Mouse (Mus musculus): ENCODE measurements around the gene Ptprm. TPM values are rescaled to one million over a fixed set of nuclear protein-coding genes. Genes with fewer than 3 reads are reported as not detected.

Ptprm gene
- polyA plus RNA-seq, 1 experiment from 2014 or later: 19.5 TPM

DNA sequence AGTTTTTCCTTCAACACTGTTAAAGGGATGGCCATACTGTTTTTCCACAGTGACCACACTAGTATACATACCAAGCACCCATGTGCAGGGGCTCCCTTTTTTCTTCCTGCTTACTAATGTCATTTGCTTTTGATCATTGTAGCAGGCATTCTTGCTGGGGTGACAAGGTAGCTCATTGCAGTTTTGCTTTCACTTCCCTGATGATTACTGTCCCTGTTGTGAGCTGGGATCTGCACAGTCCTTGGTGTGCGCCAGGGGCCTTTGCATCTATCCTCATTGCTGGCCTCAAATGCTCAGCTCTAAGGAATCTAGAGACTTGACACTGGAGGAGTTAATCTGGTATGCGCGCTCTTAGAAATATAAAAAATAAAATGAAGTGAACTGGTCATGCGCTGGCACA, 147.3 kb downstream of the Ptprm start:
- Histone ChIP-seq H3K27me3 (ENCODE audit: control insufficient read depth, insufficient read depth, low read length) (no peaks in the 10 kb centered on the region), H3K4me3 (ENCODE audit: control insufficient read depth in 1 of 2, insufficient read depth in 1 of 2, low read depth in 1 of 2, low read length in 2 of 2) (no peak overlapping the region), H3K4me2 (ENCODE audit: low read length) (no peak overlapping the region), H3K9me3 (ENCODE audit: control insufficient read depth, low read length) (no peaks in the 10 kb centered on the region), H3K27ac (replicated peaks in 1 of 2; ENCODE audit: control insufficient read depth in 1 of 2, insufficient read depth in 1 of 2, low read depth in 2 of 2, low read length in 2 of 2) (no peak overlapping the region), H3K4me1 (ENCODE audit: control insufficient read depth in 2 of 2, insufficient read depth in 2 of 2, low read length in 2 of 2) (no peaks in the 10 kb centered on the region), H3K36me3 (ENCODE audit: control insufficient read depth, insufficient read depth, low read length) (no peaks in the 10 kb centered on the region), H3K9ac (ENCODE audit: low read length) (no peak overlapping the region)
- whole genome bisulfite sequencing: 87% methylated on average over 4 of the region's 4 CpGs
- no peak for ATAC-seq (ENCODE audit: insufficient number of reproducible peaks, insufficient read depth, low FRiP score, low read depth)

DNA sequence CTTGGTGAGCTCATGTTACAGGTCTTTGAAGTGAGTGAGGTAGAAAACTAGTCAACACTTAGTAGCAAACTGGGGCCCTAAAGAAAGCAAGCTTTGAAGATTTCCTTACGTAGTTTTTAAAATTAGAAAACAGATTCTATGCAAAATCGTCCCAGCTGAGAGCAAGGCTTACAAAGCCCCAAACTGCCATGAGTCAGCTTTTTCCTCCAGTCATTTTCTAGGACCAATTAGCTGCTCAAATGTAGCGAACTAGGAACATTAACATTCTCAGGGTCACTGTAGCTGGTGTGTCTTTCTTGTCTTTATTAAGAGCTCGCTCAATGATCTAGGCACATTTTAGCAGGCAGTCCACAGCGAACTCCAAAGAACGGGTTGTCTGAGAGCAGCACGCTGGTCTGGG, 153.1 kb downstream of the Ptprm start:
- 57% methylated on average over 7 of the region's 7 CpGs for WGBS
- Histone ChIP-seq H3K27ac (replicated peaks in 1 of 2; ENCODE audit: control insufficient read depth in 1 of 2, insufficient read depth in 1 of 2, low read depth in 2 of 2, low read length in 2 of 2) (no peak overlapping the region), H3K9me3 (ENCODE audit: control insufficient read depth, low read length) (no peaks in the 10 kb centered on the region), H3K4me3 (ENCODE audit: control insufficient read depth in 1 of 2, insufficient read depth in 1 of 2, low read depth in 1 of 2, low read length in 2 of 2) (no peak overlapping the region), H3K9ac (ENCODE audit: low read length) (no peak overlapping the region), H3K4me1 (ENCODE audit: control insufficient read depth in 2 of 2, insufficient read depth in 2 of 2, low read length in 2 of 2) (peaks cover 0 to 2% of the 10 kb centered on the region in 2 experiments; a peak in 1 of 4 replicates), H3K4me2 (ENCODE audit: low read length) (no peak overlapping the region), H3K27me3 (ENCODE audit: control insufficient read depth, insufficient read depth, low read length) (no peaks in the 10 kb centered on the region), H3K36me3 (ENCODE audit: control insufficient read depth, insufficient read depth, low read length) (no peaks in the 10 kb centered on the region)
- ATAC-seq (ENCODE audit: insufficient number of reproducible peaks, insufficient read depth, low FRiP score, low read depth): no peak

DNA sequence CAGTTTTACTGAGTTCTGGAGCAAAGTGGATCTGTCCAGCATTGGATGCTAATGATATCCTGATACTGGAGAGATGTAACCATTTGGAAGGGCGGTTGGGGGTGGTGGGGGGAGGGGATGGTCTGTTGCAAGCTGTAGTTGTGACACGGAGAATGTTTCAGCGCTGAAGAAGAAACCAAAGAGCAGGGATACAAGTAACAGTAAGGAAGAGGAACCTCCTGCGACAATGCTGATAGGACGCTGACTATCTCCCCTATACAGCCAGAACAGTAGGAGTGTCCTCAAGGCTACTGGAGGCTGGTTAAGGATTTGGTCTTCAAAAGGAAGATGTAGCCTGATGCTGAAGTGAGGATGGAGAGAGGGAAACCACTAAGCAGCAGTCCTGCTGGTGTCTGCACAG, 160.5 kb downstream of the Ptprm start:
- Histone ChIP-seq H3K36me3 (ENCODE audit: control insufficient read depth, insufficient read depth, low read length) (no peaks in the 10 kb centered on the region), H3K4me2 (ENCODE audit: low read length) (no peak overlapping the region), H3K4me3 (ENCODE audit: control insufficient read depth in 1 of 2, insufficient read depth in 1 of 2, low read depth in 1 of 2, low read length in 2 of 2) (no peak overlapping the region), H3K27ac (replicated peaks in 1 of 2; ENCODE audit: control insufficient read depth in 1 of 2, insufficient read depth in 1 of 2, low read depth in 2 of 2, low read length in 2 of 2) (no peak overlapping the region), H3K9me3 (ENCODE audit: control insufficient read depth, low read length) (no peaks in the 10 kb centered on the region), H3K9ac (ENCODE audit: low read length) (no peak overlapping the region), H3K4me1 (ENCODE audit: control insufficient read depth in 2 of 2, insufficient read depth in 2 of 2, low read length in 2 of 2) (peaks cover 0 to 2% of the 10 kb centered on the region in 2 experiments; a peak in 2 of 4 replicates), H3K27me3 (ENCODE audit: control insufficient read depth, insufficient read depth, low read length) (no peaks in the 10 kb centered on the region)
- no peak for ATAC-seq (ENCODE audit: insufficient number of reproducible peaks, insufficient read depth, low FRiP score, low read depth)
- 42% methylated on average over 5 of the region's 5 CpGs for WGBS

DNA sequence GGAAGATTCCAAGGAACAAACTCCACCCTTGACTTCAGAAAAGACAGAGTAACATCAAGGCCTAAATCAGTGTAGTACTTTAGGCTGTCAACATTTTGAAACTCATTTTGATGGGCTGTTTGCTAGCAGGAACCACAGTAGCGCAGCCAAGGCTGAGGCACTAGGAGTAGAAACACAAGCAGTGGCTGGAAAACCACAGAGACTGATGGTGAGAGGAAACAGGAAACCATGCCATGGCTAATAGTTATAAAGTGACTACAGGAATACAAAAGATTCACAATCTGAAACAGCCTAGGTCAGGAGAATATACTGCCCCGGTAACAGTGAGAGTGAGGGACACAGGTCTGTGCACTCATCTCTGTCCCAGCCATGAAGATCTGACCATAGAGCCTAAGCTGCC, 165.7 kb downstream of the Ptprm start:
- no peaks in the 10 kb centered on the region for H3K27me3 ChIP-seq (ENCODE audit: control insufficient read depth, insufficient read depth, low read length)
- no peak overlapping the region for H3K4me2 ChIP-seq (ENCODE audit: low read length)
- H3K9me3 ChIP-seq (ENCODE audit: control insufficient read depth, low read length): no peaks in the 10 kb centered on the region
- 63% methylated on average over 2 of the region's 2 CpGs for WGBS
- H3K4me3 ChIP-seq (ENCODE audit: control insufficient read depth in 1 of 2, insufficient read depth in 1 of 2, low read depth in 1 of 2, low read length in 2 of 2): no peak overlapping the region
- H3K27ac ChIP-seq (replicated peaks in 1 of 2; ENCODE audit: control insufficient read depth in 1 of 2, insufficient read depth in 1 of 2, low read depth in 2 of 2, low read length in 2 of 2): no peak overlapping the region
- no peaks in the 10 kb centered on the region for H3K36me3 ChIP-seq (ENCODE audit: control insufficient read depth, insufficient read depth, low read length)
- no peak overlapping the region for H3K9ac ChIP-seq (ENCODE audit: low read length)
- no peak for ATAC-seq (ENCODE audit: insufficient number of reproducible peaks, insufficient read depth, low FRiP score, low read depth)
- peaks cover 0 to 7% of the 10 kb centered on the region in 2 experiments; a peak in 2 of 4 replicates for H3K4me1 ChIP-seq (ENCODE audit: control insufficient read depth in 2 of 2, insufficient read depth in 2 of 2, low read length in 2 of 2)

DNA sequence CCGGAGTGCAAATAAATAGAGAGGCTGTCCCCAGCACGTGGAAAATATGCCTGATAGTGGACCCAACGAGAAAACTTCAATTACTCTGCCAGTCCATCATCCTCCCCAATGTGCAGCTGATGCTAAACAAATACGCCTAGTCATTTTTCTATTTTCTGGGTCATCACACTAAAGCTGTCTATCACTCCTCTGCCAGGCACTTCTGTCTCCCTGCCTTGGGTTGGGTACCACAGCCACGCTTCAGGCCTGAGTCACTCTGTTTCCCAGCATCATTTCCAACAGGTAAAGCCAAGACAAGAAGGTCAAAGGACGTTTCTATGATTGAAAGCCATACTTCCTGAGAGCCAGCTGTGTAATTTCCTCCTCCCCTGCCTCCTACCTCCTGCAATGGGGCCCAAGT, 167.4 kb downstream of the Ptprm start:
- no peaks in the 10 kb centered on the region for H3K36me3 ChIP-seq (ENCODE audit: control insufficient read depth, insufficient read depth, low read length)
- no peak overlapping the region for H3K9ac ChIP-seq (ENCODE audit: low read length)
- no peak for ATAC-seq (ENCODE audit: insufficient number of reproducible peaks, insufficient read depth, low FRiP score, low read depth)
- no peak overlapping the region for H3K4me2 ChIP-seq (ENCODE audit: low read length)
- WGBS: 73% methylated on average over 6 of the region's 6 CpGs
- H3K4me1 ChIP-seq (ENCODE audit: control insufficient read depth in 2 of 2, insufficient read depth in 2 of 2, low read length in 2 of 2): peaks cover 0 to 7% of the 10 kb centered on the region in 2 experiments; a peak in 2 of 4 replicates
- H3K4me3 ChIP-seq (ENCODE audit: control insufficient read depth in 1 of 2, insufficient read depth in 1 of 2, low read depth in 1 of 2, low read length in 2 of 2): no peak overlapping the region
- no peak overlapping the region for H3K27ac ChIP-seq (replicated peaks in 1 of 2; ENCODE audit: control insufficient read depth in 1 of 2, insufficient read depth in 1 of 2, low read depth in 2 of 2, low read length in 2 of 2)
- no peaks in the 10 kb centered on the region for H3K9me3 ChIP-seq (ENCODE audit: control insufficient read depth, low read length)
- no peaks in the 10 kb centered on the region for H3K27me3 ChIP-seq (ENCODE audit: control insufficient read depth, insufficient read depth, low read length)

DNA sequence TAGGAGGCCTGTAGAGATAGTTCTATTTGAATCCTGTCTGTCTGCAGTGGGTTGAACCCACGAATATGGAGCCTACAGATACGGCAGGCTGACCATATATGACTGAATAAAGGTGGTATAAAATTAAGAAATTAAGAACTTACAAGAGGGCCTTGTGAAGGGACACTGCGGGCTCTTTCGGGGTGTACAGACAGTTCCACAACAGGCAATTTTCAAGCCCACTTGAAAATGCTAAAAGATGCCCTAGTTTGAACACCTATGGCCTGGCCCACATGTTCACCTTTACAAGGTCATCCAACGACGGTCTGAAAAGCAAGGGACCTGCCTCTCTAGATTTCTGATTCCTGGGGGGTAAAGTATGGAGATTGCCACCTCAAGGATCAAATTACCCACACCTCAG, 168.3 kb downstream of the Ptprm start:
- Histone ChIP-seq H3K9ac (ENCODE audit: low read length) (no peak overlapping the region), H3K27me3 (ENCODE audit: control insufficient read depth, insufficient read depth, low read length) (no peaks in the 10 kb centered on the region), H3K4me3 (ENCODE audit: control insufficient read depth in 1 of 2, insufficient read depth in 1 of 2, low read depth in 1 of 2, low read length in 2 of 2) (no peak overlapping the region), H3K4me2 (ENCODE audit: low read length) (no peak overlapping the region), H3K9me3 (ENCODE audit: control insufficient read depth, low read length) (no peaks in the 10 kb centered on the region), H3K36me3 (ENCODE audit: control insufficient read depth, insufficient read depth, low read length) (no peaks in the 10 kb centered on the region), H3K4me1 (ENCODE audit: control insufficient read depth in 2 of 2, insufficient read depth in 2 of 2, low read length in 2 of 2) (peaks cover 0 to 7% of the 10 kb centered on the region in 2 experiments; a peak in 2 of 4 replicates), H3K27ac (replicated peaks in 1 of 2; ENCODE audit: control insufficient read depth in 1 of 2, insufficient read depth in 1 of 2, low read depth in 2 of 2, low read length in 2 of 2) (no peak overlapping the region)
- 83% methylated on average over 6 of the region's 6 CpGs for WGBS
- no peak for ATAC-seq (ENCODE audit: insufficient number of reproducible peaks, insufficient read depth, low FRiP score, low read depth)

DNA sequence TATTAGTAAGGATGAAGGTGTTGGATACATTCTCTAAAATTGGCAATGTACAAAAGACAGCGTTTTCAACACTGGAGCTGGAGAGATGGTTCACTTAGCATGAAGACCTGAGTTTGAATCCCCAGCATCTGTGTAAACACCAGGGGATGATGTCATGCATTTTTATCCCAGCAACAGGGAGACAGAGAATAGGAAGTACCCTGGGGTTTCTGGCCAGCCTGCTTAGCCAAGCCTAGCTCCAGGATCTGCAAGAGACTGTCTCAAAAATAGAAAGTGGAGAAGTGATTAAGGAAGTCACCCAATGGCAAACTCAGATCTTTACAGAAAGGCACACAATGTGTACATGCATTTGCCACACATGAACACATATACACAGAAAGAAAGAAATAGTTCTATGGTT, 174.8 kb downstream of the Ptprm start:
- H3K27ac ChIP-seq (replicated peaks in 1 of 2; ENCODE audit: control insufficient read depth in 1 of 2, insufficient read depth in 1 of 2, low read depth in 2 of 2, low read length in 2 of 2): no peak overlapping the region
- no peaks in the 10 kb centered on the region for H3K27me3 ChIP-seq (ENCODE audit: control insufficient read depth, insufficient read depth, low read length)
- H3K9me3 ChIP-seq (ENCODE audit: control insufficient read depth, low read length): no peaks in the 10 kb centered on the region
- 97% methylated on average over 1 of the region's 1 CpGs for WGBS
- H3K4me3 ChIP-seq (ENCODE audit: control insufficient read depth in 1 of 2, insufficient read depth in 1 of 2, low read depth in 1 of 2, low read length in 2 of 2): no peak overlapping the region
- ATAC-seq (ENCODE audit: insufficient number of reproducible peaks, insufficient read depth, low FRiP score, low read depth): no peak
- no peak overlapping the region for H3K4me2 ChIP-seq (ENCODE audit: low read length)
- H3K9ac ChIP-seq (ENCODE audit: low read length): no peak overlapping the region
- H3K4me1 ChIP-seq (ENCODE audit: control insufficient read depth in 2 of 2, insufficient read depth in 2 of 2, low read length in 2 of 2): no peaks in the 10 kb centered on the region
- no peaks in the 10 kb centered on the region for H3K36me3 ChIP-seq (ENCODE audit: control insufficient read depth, insufficient read depth, low read length)

DNA sequence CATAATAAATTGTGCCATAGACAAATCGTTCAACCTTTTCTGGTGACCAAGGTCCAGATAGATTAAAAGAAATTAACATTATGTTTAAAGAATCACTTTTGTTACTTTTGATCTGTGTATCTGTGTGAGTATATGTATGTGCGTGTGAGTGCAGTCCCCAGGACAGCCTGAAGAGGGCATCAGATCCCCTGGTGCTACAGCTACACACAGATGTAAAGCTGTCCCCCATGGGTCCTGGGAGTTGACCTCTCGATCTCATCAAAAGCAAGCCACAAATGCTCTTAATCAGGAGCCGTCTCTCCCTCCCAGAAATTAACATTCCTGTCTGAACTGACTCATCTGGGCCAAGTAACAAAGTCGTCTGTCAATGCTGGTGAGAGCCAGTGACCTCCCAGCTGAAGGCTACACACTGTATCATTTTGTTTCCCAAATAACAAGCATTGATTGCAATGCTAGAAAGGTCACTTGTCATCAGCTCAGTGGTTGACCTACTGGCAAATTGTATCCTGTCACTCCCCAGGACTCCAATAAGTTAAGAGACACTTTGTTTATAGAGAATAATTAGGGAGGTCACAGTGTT, 175.5 kb downstream of the Ptprm start:
- 73% methylated on average over 5 of the region's 5 CpGs for whole genome bisulfite sequencing

More for the DNA sequence above, 175.5 kb downstream of the Ptprm start:
- H3K4me1 ChIP-seq (ENCODE audit: control insufficient read depth in 2 of 2, insufficient read depth in 2 of 2, low read length in 2 of 2): no peaks in the 10 kb centered on the region
- H3K4me2 ChIP-seq (ENCODE audit: low read length): no peak overlapping the region
- H3K9me3 ChIP-seq (ENCODE audit: control insufficient read depth, low read length): no peaks in the 10 kb centered on the region
- no peak overlapping the region for H3K27ac ChIP-seq (replicated peaks in 1 of 2; ENCODE audit: control insufficient read depth in 1 of 2, insufficient read depth in 1 of 2, low read depth in 2 of 2, low read length in 2 of 2)
- no peak overlapping the region for H3K9ac ChIP-seq (ENCODE audit: low read length)
- ATAC-seq (ENCODE audit: insufficient number of reproducible peaks, insufficient read depth, low FRiP score, low read depth): no peak
- no peaks in the 10 kb centered on the region for H3K27me3 ChIP-seq (ENCODE audit: control insufficient read depth, insufficient read depth, low read length)
- H3K36me3 ChIP-seq (ENCODE audit: control insufficient read depth, insufficient read depth, low read length): no peaks in the 10 kb centered on the region
- H3K4me3 ChIP-seq (ENCODE audit: control insufficient read depth in 1 of 2, insufficient read depth in 1 of 2, low read depth in 1 of 2, low read length in 2 of 2): no peak overlapping the region
